Comparison of ENCODE assay signal across 8 mouse cellular contexts in genomic region chr17:28163666-28164065, GRCm38 (mm10). TPM values are rescaled to one million over a fixed set of nuclear protein-coding genes. Genes with fewer than 3 reads are reported as not detected.
A peak's percentile ranks its signal among the peaks of the same experiment; 100 is the strongest.
DNase-seq lines count a peak whose midpoint lies in the region; ATAC-seq lines count a peak whose summit lies in the region.

No protein-coding gene starts in this region.

- H3K27me3 ChIP-seq in embryonic facial prominence, embryonic 11.5 days (ENCODE audit: control insufficient read depth, insufficient read depth, low read length), result no peaks in the 10 kb centered on the region; the same call in 1 of the 2 replicates

- DNase-seq in CD8-positive naive resting alpha-beta T cell, adult 2 months (ENCODE audit: low read depth in 2 of 2, low spot score in 2 of 2), result peak; percentile 76 to 82
- peak; percentile 91 for DNase-seq in adrenal gland, postnatal 14 days
- DNase-seq in embryonic facial prominence, embryonic 11.5 days (ENCODE audit: low spot score), result peak; percentile 82
- peak; percentile 77 to 88 for DNase-seq in heart, postnatal 10 days
- DNase-seq in layer of hippocampus, adult 9-10 months (ENCODE audit: low spot score), result peak; percentile 49
- peak; percentile 73 for DNase-seq in lung, postnatal 25 days (ENCODE audit: low spot score)
- peak; percentile 75 to 84 for DNase-seq in right cerebral cortex, adult 2 months (ENCODE audit: low spot score in 2 of 2)
- DNase-seq in urinary bladder, postnatal 10 days (ENCODE audit: low spot score), result peak; percentile 42

- intact Hi-C loops in heart, postnatal 10 days (cut with DNase I), result loop anchor here (1.0 to 2.0 kb wide), 2 partner anchors 78 to 173 kb away; no protein-coding TSS in a partner anchor

- no peak overlapping the region for H3K27ac ChIP-seq in embryonic facial prominence, embryonic 11.5 days (replicated peaks; ENCODE audit: low read depth, low read length)

- H3K9me3 ChIP-seq in embryonic facial prominence, embryonic 11.5 days (replicated peaks; ENCODE audit: control insufficient read depth, low read length), result no peaks in the 10 kb centered on the region

- H3K36me3 ChIP-seq in embryonic facial prominence, embryonic 11.5 days (replicated peaks; ENCODE audit: control insufficient read depth, insufficient read depth, low read depth, low read length), result peaks cover 3% of the 10 kb centered on the region; the same call in 1 of the 2 replicates

- peaks cover 12% of the 10 kb centered on the region for H3K4me1 ChIP-seq in embryonic facial prominence, embryonic 11.5 days (ENCODE audit: control insufficient read depth, insufficient read depth, low read length)

- ATAC-seq in embryonic facial prominence, embryonic 11.5 days (replicated peaks; ENCODE audit: insufficient number of reproducible peaks, low FRiP score, low TSS enrichment, low read depth), result no peak

- no peak overlapping the region for H3K9ac ChIP-seq in embryonic facial prominence, embryonic 11.5 days (replicated peaks; ENCODE audit: low read length)

- H3K4me3 ChIP-seq in embryonic facial prominence, embryonic 11.5 days (ENCODE audit: low read depth, low read length), result no peak overlapping the region

- H3K4me2 ChIP-seq in embryonic facial prominence, embryonic 11.5 days (ENCODE audit: low read depth, low read length), result no peak overlapping the region

- 7% methylated on average over 6 of the region's 6 CpGs for WGBS in embryonic facial prominence, embryonic 11.5 days

RNA-seq across cellular contexts. Expression of gene Zfp523, which starts 13.3 kb away (rescaled TPM):
- 36.8 and 43.4 TPM in 2 replicates for total RNA-seq in adrenal gland, postnatal 14 days (2021)
- polyA plus RNA-seq in embryonic facial prominence, embryonic 11.5 days (2014; fragmentation: Nextera tagmentation; extraction: Ambion mirVana), result 26.8 and 28.3 TPM in 2 replicates
- 10 to 100 TPM; 21.4 to 26.9 TPM for total RNA-seq in heart, postnatal 10 days (2021)

RNA-seq across cellular contexts. Expression of gene Scube3, which starts 21.7 kb away (rescaled TPM):
- total RNA-seq in adrenal gland, postnatal 14 days (2021), result 10.9 and 11.9 TPM in 2 replicates
- 8.6 and 10.3 TPM in 2 replicates for polyA plus RNA-seq in embryonic facial prominence, embryonic 11.5 days (2014; fragmentation: Nextera tagmentation; extraction: Ambion mirVana)
- total RNA-seq in heart, postnatal 10 days (2021), result 1 to 10 TPM in 1 of 2 experiments, under 1 TPM in 1; 0.82 to 1.0 TPM

RNA-seq across cellular contexts. Expression of gene Def6, which starts 43.9 kb away (rescaled TPM):
- 3.3 and 8.9 TPM in 2 replicates for total RNA-seq in adrenal gland, postnatal 14 days (2021)
- polyA plus RNA-seq in embryonic facial prominence, embryonic 11.5 days (2014; fragmentation: Nextera tagmentation; extraction: Ambion mirVana), result 2.6 and 3.0 TPM in 2 replicates
- total RNA-seq in heart, postnatal 10 days (2021), result 1 to 10 TPM; 3.4 to 4.0 TPM
